ENCODE assay signal across 23 mouse cellular contexts in the genomic region with DNA sequence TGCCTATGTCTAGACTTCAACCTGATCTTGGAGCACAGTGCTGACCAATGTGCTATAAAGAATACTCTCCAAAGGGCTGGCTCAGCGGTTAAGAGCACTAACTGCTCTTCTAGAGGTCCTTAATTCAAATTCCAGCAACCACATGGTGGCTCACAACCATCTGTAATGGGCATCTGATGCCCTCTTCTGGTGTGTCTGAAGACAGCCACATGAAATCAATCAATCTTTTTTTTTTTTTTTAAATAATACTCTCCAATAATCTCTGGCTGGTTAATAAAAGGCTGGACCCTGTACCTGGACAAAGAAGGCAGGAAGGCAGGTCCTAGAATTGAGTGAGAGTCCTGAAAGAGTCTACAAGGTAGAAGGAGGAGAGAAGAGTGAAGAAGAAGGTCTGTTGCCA. TPM values are rescaled to one million over a fixed set of nuclear protein-coding genes. Genes with fewer than 3 reads are reported as not detected.
DNase-seq lines count a peak whose midpoint lies in the region; ATAC-seq and TF ChIP-seq lines count a peak whose summit lies in the region.
"Had no signal": no experiment of that assay in that cellular context is flagged by ENCODE, and none has a peak within 500 bp of the region (broad histone marks: within the 10 kb centered on the region; RNA-seq: fewer than 3 reads in every experiment).

No protein-coding gene starts in this region.

- H3K4me1 ChIP-seq in CH12.LX (ENCODE audit: control insufficient read depth in 1 of 2, insufficient read depth in 2 of 2) (peaks cover 0 to 2% of the 10 kb centered on the region in 2 experiments; a peak in 1 of 4 replicates), MEL (ENCODE audit: control insufficient read depth in 1 of 2, insufficient read depth in 2 of 2, low read length in 2 of 2) (no peaks in the 10 kb centered on the region)

- no peaks in the 10 kb centered on the region for H3K36me3 ChIP-seq in CH12.LX (replicated peaks in 1 of 2; ENCODE audit: control insufficient read depth in 1 of 2, insufficient read depth in 1 of 2, low read length in 1 of 2)
- H3K36me3 ChIP-seq in MEL (ENCODE audit: control insufficient read depth in 1 of 2, insufficient read depth in 2 of 2, low read length in 2 of 2), result no peaks in the 10 kb centered on the region
- H3K36me3 ChIP-seq: G1E had no signal

- POLR2A ChIA-PET in Patski (lab: Charles Lee), result no interaction called here

- TF ChIP-seq RAD21 in CH12.LX (IDR thresholded peaks at IDR 0.05; ENCODE audit: low read depth, low read length) (peak; percentile 52), MEL (IDR thresholded peaks at IDR 0.05; ENCODE audit: low read depth, low read length) (no peak)

- H3K4me2 ChIP-seq in CH12.LX (ENCODE audit: insufficient read depth, low read depth, poor library complexity, severe bottlenecking), result no peak overlapping the region

- dilution Hi-C loops in CH12.LX (cut with MboI; ENCODE audit: extremely low pct_ligation_motif_present, extremely low pct_unique_long_range_greater_than_20kb, low sequenced_read_pairs), result no loop called here

- H3K27me3 ChIP-seq in CH12.LX (replicated peaks) (peaks cover 2% of the 10 kb centered on the region), MEL (ENCODE audit: control insufficient read depth in 1 of 2, insufficient read depth in 2 of 2, low read length in 2 of 2) (peaks cover 2 to 4% of the 10 kb centered on the region in 2 experiments; a peak in 2 of 4 replicates), Patski (peaks cover 59% of the 10 kb centered on the region)

- CTCF ChIA-PET in Patski (lab: Charles Lee), result no interaction called here

- in situ Hi-C loops in CH12.LX (cut with MboI; ENCODE audit: low pct_ligation_motif_present, low pct_unique_long_range_greater_than_20kb, low sequenced_read_pairs) (no loop called here), Patski (cut with MboI; ENCODE audit: low pct_unique_long_range_greater_than_20kb) (no loop called here)

- no peaks in the 10 kb centered on the region for H3K79me2 ChIP-seq in CH12.LX (replicated peaks; ENCODE audit: control insufficient read depth, extremely low read depth, insufficient read depth, poor library complexity, severe bottlenecking)
- H3K79me2 ChIP-seq in MEL (ENCODE audit: control insufficient read depth, insufficient read depth, low read length, poor library complexity), result no peaks in the 10 kb centered on the region

- DNase-seq in layer of hippocampus, adult 2 months (ENCODE audit: low spot score in 2 of 2), result no peak
- no peak for DNase-seq in layer of hippocampus, postnatal 25 days (ENCODE audit: extremely low spot score in 1 of 2, low spot score in 1 of 2)
- DNase-seq in CH12.LX (ENCODE audit: extremely low read depth), result no peak
- DNase-seq in MEL (ENCODE audit: low read depth, low spot score), result no peak
- DNase-seq in Patski (ENCODE audit: low read depth, low spot score), result no peak
- DNase-seq in cerebellum, adult 18-20 months, result no peak
- no peak for DNase-seq in cerebellum, adult 9-10 months
- DNase-seq: adrenal gland, adult 2 months; adrenal gland, adult 8-10 months; adrenal gland, postnatal 10 days; adrenal gland, postnatal 14 days; adrenal gland, postnatal 25 days; adrenal gland, postnatal 36 days; B cell, adult 2 months; cerebellum, adult 11 months; cerebellum, adult 11-12 months; cerebellum, adult 2 months; cerebellum, adult 8-10 months; cerebellum, adult 9-11 months; cerebellum, postnatal 10 days had no signal

- no peak for ATAC-seq in Patski
- no peak for ATAC-seq in CD4-positive, CD25-positive, alpha-beta regulatory T cell, adult 4 months
- ATAC-seq: activated CD4-positive, CD25-positive, alpha-beta regulatory T cell, adult 4 months had no signal

- TF ChIP-seq EP300 in CH12.LX (IDR thresholded peaks at IDR 0.05; ENCODE audit: low read length) (no peak), MEL (IDR thresholded peaks at IDR 0.05; ENCODE audit: low read depth in 1 of 2, low read length in 2 of 2) (no peak)

- peak; percentile 32 for TF ChIP-seq CTCF in layer of hippocampus, adult 2 months (conservative IDR thresholded peaks at IDR 0.05)
- TF ChIP-seq CTCF in CH12.LX (conservative IDR thresholded peaks at IDR 0.05 in 1 of 2, IDR thresholded peaks at IDR 0.05 in 1 of 2; ENCODE audit: low read depth in 2 of 2, low read length in 2 of 2) (peak in 1 of 2 experiments; percentile 63; a peak in 2 of 4 replicates), MEL (IDR thresholded peaks at IDR 0.05 in 2 of 3, conservative IDR thresholded peaks at IDR 0.05 in 1 of 3; ENCODE audit: control insufficient read depth in 1 of 3, insufficient read depth in 1 of 3, low read depth in 2 of 3, low read length in 3 of 3, poor library complexity in 1 of 3, severe bottlenecking in 1 of 3) (peak in 1 of 3 experiments; percentile 3; a peak in 1 of 6 replicates), Patski (IDR thresholded peaks at IDR 0.05) (peak; percentile 26)

- H3K9ac ChIP-seq in CH12.LX (ENCODE audit: insufficient read depth, low read depth) (no peak overlapping the region), MEL (ENCODE audit: control insufficient read depth, low read depth, low read length, poor library complexity, severe bottlenecking) (no peak overlapping the region)

- no peak overlapping the region for H3K4me3 ChIP-seq in layer of hippocampus, adult 2 months
- no peak overlapping the region for H3K4me3 ChIP-seq in CH12.LX (replicated peaks in 1 of 3; ENCODE audit: low read depth in 2 of 3, low read length in 2 of 3, poor library complexity in 1 of 3)
- H3K4me3 ChIP-seq in MEL (ENCODE audit: control insufficient read depth in 1 of 2, insufficient read depth in 1 of 2, low read depth in 2 of 2, low read length in 2 of 2), result no peak overlapping the region

- TF ChIP-seq POLR2A in CH12.LX (IDR thresholded peaks at IDR 0.05; ENCODE audit: low read depth, low read length) (no peak), MEL (IDR thresholded peaks at IDR 0.05; ENCODE audit: control insufficient read depth in 1 of 2, insufficient read depth in 1 of 2, low read depth in 1 of 2, low read length in 2 of 2, poor library complexity in 1 of 2) (no peak)

- no peak overlapping the region for H3K27ac ChIP-seq in layer of hippocampus, adult 2 months
- no peak overlapping the region for H3K27ac ChIP-seq in CH12.LX (ENCODE audit: insufficient read depth, low read depth)
- no peak overlapping the region for H3K27ac ChIP-seq in MEL (ENCODE audit: control insufficient read depth, low read depth, low read length)

- no peaks in the 10 kb centered on the region for H3K9me3 ChIP-seq in CH12.LX (replicated peaks; ENCODE audit: low read length)
- H3K9me3 ChIP-seq in MEL (replicated peaks; ENCODE audit: insufficient read depth, low read length), result no peaks in the 10 kb centered on the region
- H3K9me3 ChIP-seq: G1E had no signal

TF ChIP-seq in CH12.LX, 34 proteins besides CTCF, POLR2A, EP300 and RAD21:
- TF ChIP-seq BHLHE40 (IDR thresholded peaks at IDR 0.05; ENCODE audit: low read depth, low read length) (no peak), MYC (IDR thresholded peaks at IDR 0.05; ENCODE audit: low read depth, low read length) (peak; percentile 69; the same call in 1 of the 2 replicates), ZNF384 (IDR thresholded peaks at IDR 0.05; ENCODE audit: low read depth, low read length) (peak; percentile 90), ZKSCAN1 (IDR thresholded peaks at IDR 0.05; ENCODE audit: borderline replicate concordance, low read depth, low read length) (no peak)

TF ChIP-seq in MEL, 35 proteins besides CTCF, POLR2A, EP300 and RAD21:
- TF ChIP-seq ELF1 (IDR thresholded peaks at IDR 0.05; ENCODE audit: low read depth, low read length) (no peak), ZKSCAN1 (IDR thresholded peaks at IDR 0.05; ENCODE audit: low read depth, low read length) (no peak), ZNF384 (IDR thresholded peaks at IDR 0.05; ENCODE audit: low read depth, low read length) (0 out of 2 replicates have a peak, but pooled peaks have one; percentile 53)

RNA-seq across cellular contexts. Expression of gene Ccdc191, which starts 39.8 kb away (rescaled TPM):
- total RNA-seq in layer of hippocampus, adult 2 months (2021), result 1 to 10 TPM; 4.8 to 5.1 TPM
- total RNA-seq in layer of hippocampus, postnatal 25 days (2021), result 1 to 10 TPM; 4.0 to 4.2 TPM
- total RNA-seq in CH12.LX (2012; rRNA removed) (8.7 and 9.3 TPM in 2 replicates), CH12.LX (2014; rRNA removed) (9.6 and 45.7 TPM in 2 replicates), MEL (2012; rRNA removed) (5.1 and 7.2 TPM in 2 replicates)
- polyA plus RNA-seq in CH12.LX (2012; ENCODE audit: insufficient read length, low read depth) (11.3 and 15.5 TPM in 2 replicates), MEL (2012; ENCODE audit: insufficient read depth in 1 of 2, insufficient read length in 2 of 2, low read depth in 1 of 2, low replicate concordance in 2 of 2, missing spikeins in 1 of 2) (1 to 10 TPM in 1 of 2 experiments, not detected in 1; 7.0 TPM), Patski (2021) (12.6 TPM)
- polyA plus RNA-seq in CD4-positive, CD25-positive, alpha-beta regulatory T cell, adult 4 months (2017; shearing (Covaris generic)), result 10 to 100 TPM; 15.6 to 17.1 TPM
